Mouse (Mus musculus) stomach, postnatal 0 days (tissue): ENCODE results near the gene Krtap21-1.

Experiments used
- CTCF ChIP-seq: IDR thresholded peaks from 2 replicates; pipeline ENCODE4 v1.5.1; 2016; ENCODE audit warnings: antibody characterized with exemption, low read depth, mild to moderate bottlenecking, moderate library complexity
- EP300 ChIP-seq: optimal IDR thresholded peaks from 2 replicates; pipeline ENCODE3; 2016; ENCODE audit warnings: antibody characterized with exemption

DNA sequence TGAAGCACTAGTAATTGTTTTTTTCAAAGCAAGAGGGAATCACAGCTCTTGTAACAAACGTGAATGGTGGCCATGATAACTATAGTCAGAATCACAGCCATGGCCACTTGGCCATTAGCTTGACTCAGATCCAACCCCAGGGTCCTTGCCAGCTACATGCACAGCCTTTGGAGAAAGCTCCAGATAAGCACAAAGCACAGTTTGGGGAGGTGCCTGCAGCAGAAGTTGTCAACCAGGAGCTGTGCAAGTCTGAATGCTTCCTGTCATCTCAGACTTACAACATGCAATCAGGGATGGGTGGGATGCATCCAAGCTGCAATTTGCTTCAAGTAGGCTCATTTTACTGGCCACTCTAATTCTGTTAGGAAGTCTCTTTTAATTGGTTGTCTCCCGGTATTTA lies 25.9 kb upstream of the Krtap21-1 start:
- no peak for TF ChIP-seq CTCF
- TF ChIP-seq EP300 = no peak
